In the genomic region with DNA sequence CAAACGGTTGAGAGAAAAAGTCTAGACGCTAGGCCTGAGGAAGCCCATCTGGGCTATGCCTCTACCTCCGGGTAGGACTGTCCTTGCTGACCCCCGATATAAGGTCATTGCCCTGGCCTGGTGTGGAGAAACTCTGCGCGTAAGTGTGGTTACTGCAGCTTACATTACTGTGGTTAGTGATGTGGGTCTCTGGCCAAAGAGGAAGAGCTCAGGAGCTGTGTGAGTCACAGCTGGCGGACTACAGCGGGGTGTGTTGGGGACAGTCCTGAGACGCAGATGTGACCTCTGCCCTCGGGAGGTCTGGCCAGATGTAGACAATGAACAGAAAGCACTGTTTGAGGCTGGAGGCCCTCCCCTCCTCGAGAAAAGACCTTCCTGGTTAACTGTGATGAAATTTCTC, we compare ENCODE assay signal across 9 mouse cellular contexts. TPM values are rescaled to one million over a fixed set of nuclear protein-coding genes. Genes with fewer than 3 reads are reported as not detected.
DNase-seq lines count a peak whose midpoint lies in the region; ATAC-seq and TF ChIP-seq lines count a peak whose summit lies in the region.
"Had no signal": no experiment of that assay in that cellular context is flagged by ENCODE, and none has a peak within 500 bp of the region (broad histone marks: within the 10 kb centered on the region; RNA-seq: fewer than 3 reads in every experiment).

No protein-coding gene starts in this region.

- no peaks in the 10 kb centered on the region for H3K9me3 ChIP-seq in midbrain, embryonic 10.5 days (replicated peaks)
- no peaks in the 10 kb centered on the region; the same call in 1 of the 2 replicates for H3K9me3 ChIP-seq in midbrain, embryonic 13.5 days
- no peaks in the 10 kb centered on the region for H3K9me3 ChIP-seq in embryonic facial prominence, embryonic 10.5 days
- no peaks in the 10 kb centered on the region for H3K9me3 ChIP-seq in lung, embryonic 14.5 days (ENCODE audit: low read depth, low read length)
- no peaks in the 10 kb centered on the region for H3K9me3 ChIP-seq in stomach, postnatal 0 days (ENCODE audit: control insufficient read depth, low read length)
- H3K9me3 ChIP-seq: limb, embryonic 15.5 days had no signal

- H3K36me3 ChIP-seq in midbrain, embryonic 10.5 days = no peaks in the 10 kb centered on the region
- no peaks in the 10 kb centered on the region for H3K36me3 ChIP-seq in midbrain, embryonic 13.5 days
- no peaks in the 10 kb centered on the region for H3K36me3 ChIP-seq in embryonic facial prominence, embryonic 10.5 days (replicated peaks)
- no peaks in the 10 kb centered on the region for H3K36me3 ChIP-seq in lung, embryonic 14.5 days (ENCODE audit: insufficient read depth)
- no peaks in the 10 kb centered on the region for H3K36me3 ChIP-seq in stomach, postnatal 0 days (ENCODE audit: control insufficient read depth, insufficient read depth, low read length)
- H3K36me3 ChIP-seq: limb, embryonic 15.5 days had no signal

- WGBS in midbrain, embryonic 10.5 days = 54% methylated on average over 11 of the region's 11 CpGs
- 62% methylated on average over 11 of the region's 11 CpGs for WGBS in midbrain, embryonic 13.5 days
- 31% methylated on average over 11 of the region's 11 CpGs for WGBS in embryonic facial prominence, embryonic 10.5 days
- 42% methylated on average over 11 of the region's 11 CpGs for WGBS in lung, embryonic 14.5 days
- 34% methylated on average over 11 of the region's 11 CpGs for WGBS in stomach, postnatal 0 days

- H3K9ac ChIP-seq in midbrain, embryonic 13.5 days (replicated peaks) = no peak overlapping the region
- H3K9ac ChIP-seq in lung, embryonic 14.5 days = no peak overlapping the region
- H3K9ac ChIP-seq in stomach, postnatal 0 days (ENCODE audit: low read length) = no peak overlapping the region
- H3K9ac ChIP-seq: limb, embryonic 15.5 days had no signal

- no peaks in the 10 kb centered on the region for H3K27me3 ChIP-seq in midbrain, embryonic 10.5 days (ENCODE audit: low read depth, poor library complexity, severe bottlenecking)
- H3K27me3 ChIP-seq in midbrain, embryonic 13.5 days = no peaks in the 10 kb centered on the region
- no peaks in the 10 kb centered on the region; the same call in 1 of the 2 replicates for H3K27me3 ChIP-seq in embryonic facial prominence, embryonic 10.5 days (replicated peaks; ENCODE audit: low read depth, poor library complexity, severe bottlenecking)
- no peaks in the 10 kb centered on the region for H3K27me3 ChIP-seq in lung, embryonic 14.5 days (ENCODE audit: insufficient read depth, low read length)
- H3K27me3 ChIP-seq in stomach, postnatal 0 days (ENCODE audit: control insufficient read depth, insufficient read depth, low read length) = no peaks in the 10 kb centered on the region
- H3K27me3 ChIP-seq: limb, embryonic 15.5 days had no signal

- no peak overlapping the region for H3K4me3 ChIP-seq in midbrain, embryonic 10.5 days
- no peak overlapping the region for H3K4me3 ChIP-seq in midbrain, embryonic 13.5 days (replicated peaks)
- H3K4me3 ChIP-seq in embryonic facial prominence, embryonic 10.5 days = no peak overlapping the region
- H3K4me3 ChIP-seq in lung, embryonic 14.5 days (ENCODE audit: low read depth, low read length) = no peak overlapping the region
- H3K4me3 ChIP-seq in stomach, postnatal 0 days (ENCODE audit: low read depth, low read length) = no peak overlapping the region
- H3K4me3 ChIP-seq: limb, embryonic 15.5 days had no signal

- peak overlapping the region; percentile 61 for H3K27ac ChIP-seq in midbrain, embryonic 10.5 days (replicated peaks)
- no peak overlapping the region for H3K27ac ChIP-seq in midbrain, embryonic 13.5 days
- peak overlapping the region; percentile 69; the same call in 1 of the 2 replicates for H3K27ac ChIP-seq in embryonic facial prominence, embryonic 10.5 days (replicated peaks)
- H3K27ac ChIP-seq in lung, embryonic 14.5 days (ENCODE audit: low read depth) = no peak overlapping the region
- no peak overlapping the region for H3K27ac ChIP-seq in stomach, postnatal 0 days (replicated peaks)
- H3K27ac ChIP-seq: limb, embryonic 15.5 days had no signal

- DNase-seq in midbrain, embryonic 10.5 days (ENCODE audit: low spot score) = no peak
- peak; percentile 68 for DNase-seq in embryonic facial prominence, embryonic 10.5 days (ENCODE audit: low spot score)
- DNase-seq in lung, embryonic 14.5 days = peak; percentile 25
- no peak for DNase-seq in stomach, postnatal 0 days (ENCODE audit: low spot score)
- no peak for DNase-seq in thymus, adult 18-20 months
- DNase-seq in spleen, postnatal 4 days (ENCODE audit: low spot score in 2 of 2) = no peak
- DNase-seq: adrenal gland, adult 8-10 months had no signal

- peaks cover 24% of the 10 kb centered on the region for H3K4me1 ChIP-seq in midbrain, embryonic 10.5 days
- H3K4me1 ChIP-seq in midbrain, embryonic 13.5 days (replicated peaks) = 0 out of 2 replicates have a peak, but pooled peaks cover 5% of the 10 kb centered on the region
- H3K4me1 ChIP-seq in embryonic facial prominence, embryonic 10.5 days = peaks cover 55% of the 10 kb centered on the region
- H3K4me1 ChIP-seq in lung, embryonic 14.5 days (ENCODE audit: insufficient read depth) = peaks cover 6% of the 10 kb centered on the region; the same call in 1 of the 2 replicates
- no peaks in the 10 kb centered on the region for H3K4me1 ChIP-seq in stomach, postnatal 0 days (replicated peaks; ENCODE audit: control insufficient read depth, insufficient read depth)

- no peak for ATAC-seq in midbrain, embryonic 13.5 days
- ATAC-seq in lung, embryonic 14.5 days (ENCODE audit: insufficient read depth) = no peak
- ATAC-seq in stomach, postnatal 0 days (ENCODE audit: low FRiP score, low TSS enrichment) = peak; percentile 78

- no peak for TF ChIP-seq EP300 in stomach, postnatal 0 days (optimal IDR thresholded peaks at IDR 0.05)

- H3K4me2 ChIP-seq in midbrain, embryonic 13.5 days (replicated peaks) = no peak overlapping the region
- no peak overlapping the region for H3K4me2 ChIP-seq in lung, embryonic 14.5 days
- no peak overlapping the region for H3K4me2 ChIP-seq in stomach, postnatal 0 days (replicated peaks; ENCODE audit: low read depth)
- H3K4me2 ChIP-seq: limb, embryonic 15.5 days had no signal

- no peak for TF ChIP-seq CTCF in lung, embryonic 14.5 days (IDR thresholded peaks at IDR 0.05; ENCODE audit: low read depth)
- no peak for TF ChIP-seq CTCF in stomach, postnatal 0 days (IDR thresholded peaks at IDR 0.05; ENCODE audit: low read depth)

RNA-seq across cellular contexts. Expression of gene 1600014C23Rik, which starts 19.0 kb away (rescaled TPM):
- 0.48 and 0.58 TPM in 2 replicates for polyA plus RNA-seq in midbrain, embryonic 10.5 days (2016; fragmentation: Nextera tagmentation; extraction: Ambion mirVana)
- not detected in 2 replicates for polyA plus RNA-seq in midbrain, embryonic 13.5 days (2015; fragmentation: Nextera tagmentation; extraction: Ambion mirVana)
- polyA plus RNA-seq in embryonic facial prominence, embryonic 10.5 days (2016; fragmentation: Nextera tagmentation; extraction: Ambion mirVana) = not detected in 2 replicates
- not detected in 2 replicates for polyA plus RNA-seq in lung, embryonic 14.5 days (2014; fragmentation: Nextera tagmentation; extraction: Ambion mirVana)
- not detected in 2 replicates for polyA plus RNA-seq in stomach, postnatal 0 days (2015; fragmentation: Nextera tagmentation; extraction: Ambion mirVana)
- polyA plus RNA-seq: limb, embryonic 15.5 days had no signal

Comparison
In these comparisons a context has a peak if more than half of its experiments do, and no peak if none do; other contexts are left out.
1. H3K27ac ChIP-seq: peak in midbrain, embryonic 10.5 days (single experiment) and embryonic facial prominence, embryonic 10.5 days (single experiment); none in midbrain, embryonic 13.5 days (single experiment), lung, embryonic 14.5 days (single experiment) and stomach, postnatal 0 days (single experiment).
2. DNase-seq: peak in embryonic facial prominence, embryonic 10.5 days (single experiment) and lung, embryonic 14.5 days (single experiment); none in midbrain, embryonic 10.5 days (single experiment), stomach, postnatal 0 days (single experiment), thymus, adult 18-20 months (0 of 2) and spleen, postnatal 4 days (0 of 2).